In the genomic region with DNA sequence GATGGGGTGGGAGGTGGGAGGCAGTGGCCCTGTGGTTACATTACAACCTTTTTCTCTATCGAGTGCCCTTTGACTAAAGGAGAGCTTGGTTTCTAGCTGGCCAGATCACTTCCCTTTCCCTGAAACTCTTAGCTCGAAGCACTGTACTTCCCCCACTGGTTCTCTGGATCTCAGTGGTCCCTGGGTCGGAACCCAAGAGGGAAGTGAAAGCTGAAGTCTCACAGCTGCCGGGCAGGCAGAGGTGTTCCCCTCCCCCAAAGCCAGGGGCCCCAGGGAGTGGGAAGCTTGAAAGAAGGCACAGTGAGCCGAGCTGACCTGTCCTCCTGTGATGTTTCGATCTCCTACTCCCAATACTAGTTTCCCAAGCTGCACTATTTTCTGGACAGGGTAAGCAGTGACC, we compare ENCODE assay signal across 9 mouse cellular contexts. TPM values are rescaled to one million over a fixed set of nuclear protein-coding genes. Genes with fewer than 3 reads are reported as not detected.
DNase-seq lines count a peak whose midpoint lies in the region; ATAC-seq lines count a peak whose summit lies in the region.
"Had no signal": no experiment of that assay in that cellular context is flagged by ENCODE, and none has a peak within 500 bp of the region (broad histone marks: within the 10 kb centered on the region; RNA-seq: fewer than 3 reads in every experiment).

No protein-coding gene starts in this region.

- 24% methylated on average over 6 of the region's 6 CpGs for WGBS in midbrain, embryonic 10.5 days

- H3K4me1 ChIP-seq in midbrain, embryonic 10.5 days: peaks cover 10% of the 10 kb centered on the region

- H3K27me3 ChIP-seq in midbrain, embryonic 10.5 days (ENCODE audit: low read depth, poor library complexity, severe bottlenecking): no peaks in the 10 kb centered on the region

- H3K27ac ChIP-seq in midbrain, embryonic 10.5 days (replicated peaks): no peak overlapping the region

- no peaks in the 10 kb centered on the region for H3K9me3 ChIP-seq in midbrain, embryonic 10.5 days (replicated peaks)

- no peaks in the 10 kb centered on the region for H3K36me3 ChIP-seq in midbrain, embryonic 10.5 days

- DNase-seq in layer of hippocampus, adult 9-11 months: peak; percentile 56
- DNase-seq in layer of hippocampus, adult 8-10 months (ENCODE audit: low spot score in 2 of 2): no peak
- peak; percentile 54 to 60 for DNase-seq in monocyte, adult 2 months (ENCODE audit: low read depth in 1 of 2, low spot score in 2 of 2)
- DNase-seq in embryo, embryonic 11 days: no peak
- no peak for DNase-seq in midbrain, embryonic 10.5 days (ENCODE audit: low spot score)
- no peak for DNase-seq in c-Kit-positive CD71-positive TER-119-positive erythroid progenitor cells, embryonic 14.5 days (ENCODE audit: low spot score)

- peak; percentile 85 for ATAC-seq in common myeloid progenitor, adult 5-6 weeks (replicated peaks; ENCODE audit: low read depth, poor library complexity, severe bottlenecking)
- peak; percentile 77 to 82 for ATAC-seq in hematopoietic stem cell, adult 5-6 weeks (replicated peaks in 1 of 2; ENCODE audit: insufficient read depth in 1 of 2, low FRiP score in 2 of 2, low TSS enrichment in 1 of 2, low read depth in 1 of 2, poor library complexity in 2 of 2, severe bottlenecking in 2 of 2)
- ATAC-seq: forebrain, embryonic 14.5 days had no signal

- H3K4me3 ChIP-seq in midbrain, embryonic 10.5 days: no peak overlapping the region

RNA-seq across cellular contexts. Expression of gene Cd164, which starts 54.0 kb away (rescaled TPM):
- total RNA-seq in layer of hippocampus, adult 8-10 months (2022): 10 to 100 TPM; 70.1 to 77.8 (median 73.1) TPM
- 128 and 169 TPM in 2 replicates for total RNA-seq in common myeloid progenitor, adult 5-6 weeks (2017)
- total RNA-seq in hematopoietic stem cell, adult 5-6 weeks (2017): 144 and 160 TPM in 2 replicates
- polyA plus RNA-seq in midbrain, embryonic 10.5 days (2016; fragmentation: Nextera tagmentation; extraction: Ambion mirVana): 98.5 and 108 TPM in 2 replicates

Comparison
In these comparisons a context has a peak if more than half of its experiments do, and no peak if none do; other contexts are left out.
1. DNase-seq: peak in layer of hippocampus, adult 9-11 months (single experiment) and monocyte, adult 2 months (2 of 2); none in layer of hippocampus, adult 8-10 months (0 of 2), embryo, embryonic 11 days (single experiment), midbrain, embryonic 10.5 days (single experiment) and c-Kit-positive CD71-positive TER-119-positive erythroid progenitor cells, embryonic 14.5 days (single experiment).